Mouse (Mus musculus): ENCODE data around the gene Tspan18.

DNA sequence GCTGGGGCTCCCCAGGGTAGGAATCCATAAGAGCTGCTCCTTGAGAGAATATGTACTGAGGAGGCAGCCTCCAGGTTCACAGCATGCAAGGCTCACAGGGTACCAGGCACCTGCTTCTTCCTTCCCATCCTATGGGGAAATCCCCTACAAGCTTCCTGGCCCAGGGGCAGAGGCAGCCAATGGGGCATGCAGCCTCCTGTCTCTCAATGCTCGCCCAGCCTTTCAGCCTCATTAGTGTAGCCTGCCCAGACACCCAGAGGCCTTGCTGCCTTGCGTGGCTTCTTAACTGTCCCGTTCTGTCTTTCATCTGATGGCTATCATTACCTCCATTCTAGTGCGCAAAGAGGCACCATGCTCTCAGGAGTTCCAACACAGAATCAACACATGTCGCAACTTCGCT, 85.2 kb downstream of the Tspan18 start:
- no peak for TF ChIP-seq POLR2A (IDR thresholded peaks at IDR 0.05; ENCODE audit: low read depth, low read length)
- TF ChIP-seq CTCF (IDR thresholded peaks at IDR 0.05; ENCODE audit: extremely low read depth, insufficient read depth, insufficient read length, insufficient replicate concordance), result no peak
